19 mouse cellular contexts compared by ENCODE assay signal in genomic region chr9:23115540-23115939, GRCm38 (mm10).
A peak's percentile ranks its signal among the peaks of the same experiment; 100 is the strongest.
DNase-seq lines count a peak whose midpoint lies in the region; ATAC-seq lines count a peak whose summit lies in the region.
"Had no signal": no experiment of that assay in that cellular context is flagged by ENCODE, and none has a peak within 500 bp of the region (broad histone marks: within the 10 kb centered on the region; RNA-seq: fewer than 3 reads in every experiment).

No protein-coding gene starts in this region.

- peak; percentile 26 to 33 for DNase-seq in spleen, postnatal 36 days (ENCODE audit: low spot score in 2 of 2)
- DNase-seq in spleen, adult 12 weeks (ENCODE audit: low spot score): no peak
- DNase-seq in kidney, postnatal 36 days: no peak
- DNase-seq in adrenal gland, adult (ENCODE audit: inconsistent age in 2 of 2, low spot score in 1 of 2): no peak
- DNase-seq: cerebellum, adult 2 months; cerebellum, postnatal 25 days; gastrocnemius, adult 2 months; kidney, postnatal 25 days; liver, postnatal 0 days; right cerebral cortex, postnatal 14 days had no signal

- ATAC-seq in granulocyte monocyte progenitor cell, adult 5-6 weeks (replicated peaks; ENCODE audit: poor library complexity, severe bottlenecking): peak; percentile 56; the same call in 1 of the 2 replicates
- ATAC-seq in neutrophil, adult 5-6 weeks (ENCODE audit: extremely low read depth, insufficient number of reproducible peaks, low FRiP score, poor library complexity, severe bottlenecking): peak; percentile 70; the same call in 1 of the 2 replicates
- ATAC-seq in erythroid progenitor cell, adult 5-6 weeks (replicated peaks; ENCODE audit: low FRiP score, poor library complexity, severe bottlenecking): no peak
- ATAC-seq: forebrain, embryonic 14.5 days; hindbrain, postnatal 0 days; intestine, embryonic 16.5 days; liver, postnatal 0 days; lung, postnatal 0 days; midbrain, embryonic 13.5 days; Patski had no signal

Comparison
In these comparisons a context has a peak if more than half of its experiments do, and no peak if none do; other contexts are left out.
1. DNase-seq: peak in spleen, postnatal 36 days (2 of 2); none in spleen, adult 12 weeks (single experiment), kidney, postnatal 36 days (0 of 2) and adrenal gland, adult (0 of 2).